Mouse (Mus musculus): ENCODE measurements at regions not wholly inside any gene's neighbourhood (a gene's known extent, or its start where the extent isn't known, plus 50 kb on each side); places are given as distances from the start of the nearest gene placed in this dataset.

- Histone ChIP-seq H3K4me2 (no peak overlapping the region), H3K9ac (ENCODE audit: low read depth, low read length) (no peak overlapping the region), H3K4me1 (replicated peaks; ENCODE audit: control insufficient read depth, insufficient read depth, low read length) (no peaks in the 10 kb centered on the region), H3K9me3 (ENCODE audit: control insufficient read depth, low read length) (no peaks in the 10 kb centered on the region), H3K36me3 (ENCODE audit: control insufficient read depth, insufficient read depth, low read length) (no peaks in the 10 kb centered on the region), H3K4me3 (ENCODE audit: low read depth, low read length) (no peak overlapping the region), H3K27me3 (replicated peaks; ENCODE audit: control insufficient read depth, insufficient read depth, low read length) (no peaks in the 10 kb centered on the region), H3K27ac (ENCODE audit: low read depth, low read length) (no peak overlapping the region)
- ATAC-seq (replicated peaks; ENCODE audit: low FRiP score): no peak
- DNase-seq (ENCODE audit: low spot score): no peak
- WGBS: 82% methylated on average over 6 of the region's 6 CpGs
Observed at GRCm38 (mm10) chr12:54440851-54441593, 215.4 kb downstream of the Sptssa start.

- H3K4me2 ChIP-seq: no peak overlapping the region
- no peaks in the 10 kb centered on the region for H3K27me3 ChIP-seq (replicated peaks; ENCODE audit: control insufficient read depth, insufficient read depth, low read length)
- DNase-seq (ENCODE audit: low spot score): no peak
- no peaks in the 10 kb centered on the region for H3K9me3 ChIP-seq (ENCODE audit: control insufficient read depth, low read length)
- H3K4me3 ChIP-seq (ENCODE audit: low read depth, low read length): no peak overlapping the region
- no peaks in the 10 kb centered on the region for H3K36me3 ChIP-seq (ENCODE audit: control insufficient read depth, insufficient read depth, low read length)
- H3K4me1 ChIP-seq (replicated peaks; ENCODE audit: control insufficient read depth, insufficient read depth, low read length): no peaks in the 10 kb centered on the region
- no peak overlapping the region for H3K27ac ChIP-seq (ENCODE audit: low read depth, low read length)
- WGBS: 69% methylated on average over 4 of the region's 4 CpGs
- no peak for ATAC-seq (replicated peaks; ENCODE audit: low FRiP score)
- H3K9ac ChIP-seq (ENCODE audit: low read depth, low read length): no peak overlapping the region
Observed at GRCm38 (mm10) chr12:54438793-54439192, 217.6 kb downstream of the Sptssa start.

DNA sequence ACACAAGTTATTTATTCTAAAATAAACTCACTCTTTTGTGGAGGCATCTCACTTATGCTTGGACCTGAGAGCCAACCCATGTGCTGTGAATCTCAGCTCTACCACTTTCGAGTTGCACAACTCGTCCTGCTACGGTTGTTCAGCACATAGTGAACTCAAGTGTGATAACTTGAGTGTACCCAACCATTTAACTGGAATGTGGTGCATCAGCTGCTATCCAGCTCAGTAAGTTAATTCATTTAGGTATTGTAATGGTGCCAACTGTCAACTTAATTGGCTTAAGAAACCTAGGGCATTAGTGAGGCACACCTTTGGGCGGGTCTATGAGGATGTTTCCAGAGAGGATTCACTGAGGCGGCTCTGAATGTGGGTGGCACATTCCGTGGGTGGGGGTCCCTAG lies 221.6 kb upstream of the Egln3 start:
- DNase-seq (ENCODE audit: low spot score): no peak
- Histone ChIP-seq H3K27me3 (replicated peaks; ENCODE audit: control insufficient read depth, insufficient read depth, low read length) (no peaks in the 10 kb centered on the region), H3K27ac (ENCODE audit: low read depth, low read length) (no peak overlapping the region), H3K4me1 (replicated peaks; ENCODE audit: control insufficient read depth, insufficient read depth, low read length) (no peaks in the 10 kb centered on the region), H3K36me3 (ENCODE audit: control insufficient read depth, insufficient read depth, low read length) (no peaks in the 10 kb centered on the region), H3K9me3 (ENCODE audit: control insufficient read depth, low read length) (no peaks in the 10 kb centered on the region), H3K4me2 (no peak overlapping the region), H3K9ac (ENCODE audit: low read depth, low read length) (no peak overlapping the region), H3K4me3 (ENCODE audit: low read depth, low read length) (no peak overlapping the region)
- ATAC-seq (replicated peaks; ENCODE audit: low FRiP score): no peak
- WGBS: 73% methylated on average over 6 of the region's 6 CpGs

- ATAC-seq (replicated peaks; ENCODE audit: low FRiP score) (no peak), DNase-seq (ENCODE audit: low spot score) (no peak)
- Histone ChIP-seq H3K4me2 (no peak overlapping the region), H3K27ac (ENCODE audit: low read depth, low read length) (no peak overlapping the region), H3K9me3 (ENCODE audit: control insufficient read depth, low read length) (no peaks in the 10 kb centered on the region), H3K36me3 (ENCODE audit: control insufficient read depth, insufficient read depth, low read length) (no peaks in the 10 kb centered on the region), H3K27me3 (replicated peaks; ENCODE audit: control insufficient read depth, insufficient read depth, low read length) (no peaks in the 10 kb centered on the region), H3K4me3 (ENCODE audit: low read depth, low read length) (no peak overlapping the region), H3K4me1 (replicated peaks; ENCODE audit: control insufficient read depth, insufficient read depth, low read length) (no peaks in the 10 kb centered on the region), H3K9ac (ENCODE audit: low read depth, low read length) (no peak overlapping the region)
- 45% methylated on average over 1 of the region's 1 CpGs for WGBS
Observed at GRCm38 (mm10) chr12:54414829-54415228, 211.2 kb upstream of the Egln3 start.

- ATAC-seq (replicated peaks; ENCODE audit: low FRiP score) (no peak), DNase-seq (ENCODE audit: low spot score) (no peak)
- Histone ChIP-seq H3K4me2 (no peak overlapping the region), H3K9me3 (ENCODE audit: control insufficient read depth, low read length) (no peaks in the 10 kb centered on the region), H3K36me3 (ENCODE audit: control insufficient read depth, insufficient read depth, low read length) (no peaks in the 10 kb centered on the region), H3K4me3 (ENCODE audit: low read depth, low read length) (no peak overlapping the region), H3K27me3 (replicated peaks; ENCODE audit: control insufficient read depth, insufficient read depth, low read length) (no peaks in the 10 kb centered on the region), H3K27ac (ENCODE audit: low read depth, low read length) (no peak overlapping the region), H3K4me1 (replicated peaks; ENCODE audit: control insufficient read depth, insufficient read depth, low read length) (no peaks in the 10 kb centered on the region), H3K9ac (ENCODE audit: low read depth, low read length) (no peak overlapping the region)
- 75% methylated on average over 5 of the region's 5 CpGs for WGBS
Observed at GRCm38 (mm10) chr12:54414201-54414600, 210.5 kb upstream of the Egln3 start.

DNA sequence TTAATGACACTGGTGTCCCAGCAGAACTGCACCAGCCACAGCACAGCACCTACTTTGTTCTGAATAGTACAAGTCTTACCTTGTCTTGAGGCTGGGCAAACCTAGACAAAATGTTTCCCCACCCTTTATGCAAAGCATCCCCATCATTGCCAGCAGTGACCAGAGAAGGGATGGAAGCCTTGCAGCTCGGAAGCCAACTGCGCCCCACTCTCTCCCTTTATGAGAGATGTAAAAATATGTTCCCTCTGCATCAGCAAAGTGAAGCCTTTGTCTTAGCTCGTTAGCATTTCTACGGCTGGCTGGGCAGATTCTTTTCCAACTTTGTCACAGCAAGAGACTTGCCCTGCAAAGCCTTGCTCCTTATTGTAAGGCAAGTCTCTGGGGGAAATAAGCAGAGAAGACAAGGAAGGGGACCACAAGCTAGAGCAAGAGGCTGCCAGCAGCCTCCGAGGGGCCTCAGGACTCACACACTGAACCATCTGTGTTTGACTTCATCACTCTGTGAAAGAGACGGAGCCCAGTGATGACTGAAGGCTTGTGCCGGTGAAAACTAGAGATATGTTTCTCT lies 206.5 kb upstream of the Egln3 start:
- no peak overlapping the region for H3K4me3 ChIP-seq (ENCODE audit: low read depth, low read length)
- WGBS: 83% methylated on average over 7 of the region's 7 CpGs

DNA sequence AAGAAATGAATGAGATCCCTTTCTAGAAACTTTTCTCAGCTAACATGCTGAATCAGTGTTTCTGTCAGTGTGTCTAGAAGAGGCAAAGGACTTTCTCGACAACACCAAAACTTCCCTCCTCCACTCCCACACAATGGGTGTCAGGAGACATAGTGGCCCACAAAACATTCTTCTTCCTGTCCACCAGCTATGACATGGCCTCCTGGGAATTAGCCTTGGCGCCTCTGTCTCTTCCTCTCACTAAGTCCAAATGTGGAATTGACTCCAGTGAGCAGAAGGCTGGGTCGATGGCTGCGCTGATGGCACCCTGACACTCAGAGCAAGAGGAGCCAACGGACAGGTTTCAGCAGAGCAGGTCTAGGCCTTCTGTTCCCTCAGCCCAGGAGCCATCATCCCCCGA lies 205.2 kb upstream of the Egln3 start:
- Histone ChIP-seq H3K36me3 (ENCODE audit: control insufficient read depth, insufficient read depth, low read length) (no peaks in the 10 kb centered on the region), H3K4me1 (replicated peaks; ENCODE audit: control insufficient read depth, insufficient read depth, low read length) (no peaks in the 10 kb centered on the region), H3K9me3 (ENCODE audit: control insufficient read depth, low read length) (no peaks in the 10 kb centered on the region), H3K4me2 (no peak overlapping the region), H3K27ac (ENCODE audit: low read depth, low read length) (no peak overlapping the region), H3K9ac (ENCODE audit: low read depth, low read length) (no peak overlapping the region), H3K4me3 (ENCODE audit: low read depth, low read length) (no peak overlapping the region), H3K27me3 (replicated peaks; ENCODE audit: control insufficient read depth, insufficient read depth, low read length) (no peaks in the 10 kb centered on the region)
- ATAC-seq (replicated peaks; ENCODE audit: low FRiP score) (no peak), DNase-seq (ENCODE audit: low spot score) (no peak)
- 81% methylated on average over 6 of the region's 6 CpGs for WGBS

More for the DNA sequence above, 206.5 kb upstream of the Egln3 start:
- Histone ChIP-seq H3K4me1 (replicated peaks; ENCODE audit: control insufficient read depth, insufficient read depth, low read length) (no peaks in the 10 kb centered on the region), H3K4me2 (no peak overlapping the region), H3K36me3 (ENCODE audit: control insufficient read depth, insufficient read depth, low read length) (no peaks in the 10 kb centered on the region), H3K27me3 (replicated peaks; ENCODE audit: control insufficient read depth, insufficient read depth, low read length) (no peaks in the 10 kb centered on the region), H3K27ac (ENCODE audit: low read depth, low read length) (no peak overlapping the region), H3K9ac (ENCODE audit: low read depth, low read length) (no peak overlapping the region), H3K9me3 (ENCODE audit: control insufficient read depth, low read length) (no peaks in the 10 kb centered on the region)
- no peak for DNase-seq (ENCODE audit: low spot score)
- no peak for ATAC-seq (replicated peaks; ENCODE audit: low FRiP score)

DNA sequence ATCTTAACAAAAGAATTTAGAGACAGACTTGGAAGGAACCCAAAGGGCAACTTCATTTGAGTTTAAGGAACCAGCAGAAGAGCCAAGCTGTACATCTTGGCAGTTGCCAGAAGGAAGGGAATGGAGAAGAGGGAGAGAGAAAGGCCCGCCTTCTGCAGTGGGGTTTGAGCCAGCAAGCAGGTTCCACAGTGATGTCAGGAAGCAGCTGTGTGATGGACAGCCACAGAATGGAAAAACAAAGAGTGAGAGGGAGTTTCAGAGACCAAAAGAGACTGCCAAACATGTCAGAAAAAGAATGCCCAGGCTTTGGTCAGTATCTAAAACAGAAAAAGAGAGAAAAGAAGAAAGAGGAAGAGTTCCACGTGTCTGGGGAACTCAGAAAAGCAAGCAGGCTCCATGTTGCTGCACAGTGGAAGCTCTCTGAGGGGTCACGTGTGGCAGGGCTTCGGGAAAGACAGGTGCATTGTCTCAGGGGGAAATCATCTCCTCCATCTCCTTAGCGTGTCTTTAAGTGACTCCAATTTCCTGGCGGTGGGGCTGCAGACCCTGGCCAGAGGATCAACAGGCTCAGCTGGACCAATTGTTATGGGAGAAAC lies 203.7 kb upstream of the Egln3 start:
- WGBS: 60% methylated on average over 6 of the region's 6 CpGs
- no peaks in the 10 kb centered on the region for H3K9me3 ChIP-seq (ENCODE audit: control insufficient read depth, low read length)
- ATAC-seq (replicated peaks; ENCODE audit: low FRiP score): no peak

DNA sequence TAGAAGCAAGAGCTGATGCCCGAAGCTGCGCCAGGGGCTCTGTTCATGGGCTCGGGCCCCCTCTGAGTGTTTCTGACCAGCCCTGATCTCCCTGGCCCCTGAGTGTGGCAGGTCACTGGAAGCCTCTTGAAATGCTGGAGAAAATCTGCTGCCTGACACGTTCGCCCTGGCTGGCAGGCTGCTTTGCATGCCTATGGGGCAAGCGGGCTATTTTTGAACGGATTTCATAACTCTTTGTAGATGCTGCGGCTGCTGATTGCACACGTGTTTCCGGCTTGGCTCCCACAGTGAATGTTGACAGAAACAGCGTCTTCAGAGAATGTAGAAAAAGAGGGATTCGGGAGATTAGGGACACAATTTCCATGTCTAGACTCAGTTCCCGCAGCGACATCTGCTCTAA lies 201.4 kb upstream of the Egln3 start:
- 51% methylated on average over 14 of the region's 14 CpGs for WGBS
- no peaks in the 10 kb centered on the region for H3K36me3 ChIP-seq (ENCODE audit: control insufficient read depth, insufficient read depth, low read length)
- H3K9ac ChIP-seq (ENCODE audit: low read depth, low read length): no peak overlapping the region
- H3K9me3 ChIP-seq (ENCODE audit: control insufficient read depth, low read length): no peaks in the 10 kb centered on the region
- no peak overlapping the region for H3K27ac ChIP-seq (ENCODE audit: low read depth, low read length)
- H3K27me3 ChIP-seq (replicated peaks; ENCODE audit: control insufficient read depth, insufficient read depth, low read length): no peaks in the 10 kb centered on the region
- ATAC-seq (replicated peaks; ENCODE audit: low FRiP score): no peak
- no peak overlapping the region for H3K4me3 ChIP-seq (ENCODE audit: low read depth, low read length)
- no peak for DNase-seq (ENCODE audit: low spot score)
- H3K4me2 ChIP-seq: peak overlapping the region; percentile 18
- H3K4me1 ChIP-seq (replicated peaks; ENCODE audit: control insufficient read depth, insufficient read depth, low read length): no peaks in the 10 kb centered on the region

More for the DNA sequence above, 203.7 kb upstream of the Egln3 start:
- Histone ChIP-seq H3K27ac (ENCODE audit: low read depth, low read length) (no peak overlapping the region), H3K27me3 (replicated peaks; ENCODE audit: control insufficient read depth, insufficient read depth, low read length) (no peaks in the 10 kb centered on the region), H3K4me2 (no peak overlapping the region), H3K9ac (ENCODE audit: low read depth, low read length) (no peak overlapping the region), H3K4me1 (replicated peaks; ENCODE audit: control insufficient read depth, insufficient read depth, low read length) (no peaks in the 10 kb centered on the region), H3K4me3 (ENCODE audit: low read depth, low read length) (no peak overlapping the region), H3K36me3 (ENCODE audit: control insufficient read depth, insufficient read depth, low read length) (no peaks in the 10 kb centered on the region)
- no peak for DNase-seq (ENCODE audit: low spot score)
